Comparison of ENCODE assay signal across 31 mouse cellular contexts in genomic region chr4:72996102-72996501, GRCm38 (mm10).
DNase-seq lines count a peak whose midpoint lies in the region; ATAC-seq lines count a peak whose summit lies in the region.
"Had no signal": no experiment of that assay in that cellular context is flagged by ENCODE, and none has a peak within 500 bp of the region (broad histone marks: within the 10 kb centered on the region; RNA-seq: fewer than 3 reads in every experiment).

No protein-coding gene starts in this region.

- H3K4me2 ChIP-seq in forebrain, embryonic 16.5 days (ENCODE audit: low read length): no peak overlapping the region
- H3K4me2 ChIP-seq: embryonic facial prominence, embryonic 12.5 days; hindbrain, embryonic 14.5 days; liver, embryonic 11.5 days; midbrain, embryonic 11.5 days; neural tube, embryonic 15.5 days; stomach, embryonic 15.5 days had no signal

- ATAC-seq in frontal cortex, adult (ENCODE audit: low TSS enrichment): peak; percentile 74
- peak; percentile 69 for ATAC-seq in forebrain, embryonic 16.5 days
- ATAC-seq: inflammation-experienced regulatory T-cells, adult 6 months; liver, postnatal 0 days; Patski had no signal

- no peak overlapping the region for H3K27ac ChIP-seq in forebrain, embryonic 16.5 days (ENCODE audit: low read length)
- H3K27ac ChIP-seq: embryonic facial prominence, embryonic 12.5 days; heart, embryonic 10.5 days; hindbrain, embryonic 14.5 days; layer of hippocampus, adult 2 months; neural tube, embryonic 15.5 days; stomach, embryonic 15.5 days had no signal

- H3K4me1 ChIP-seq in forebrain, embryonic 16.5 days (replicated peaks; ENCODE audit: control insufficient read depth, insufficient read depth, low read length): no peaks in the 10 kb centered on the region
- H3K4me1 ChIP-seq: embryonic facial prominence, embryonic 12.5 days; heart, embryonic 10.5 days; neural tube, embryonic 15.5 days; stomach, embryonic 15.5 days had no signal

- H3K9me3 ChIP-seq in forebrain, embryonic 16.5 days (ENCODE audit: control insufficient read depth, low read length): no peaks in the 10 kb centered on the region
- H3K9me3 ChIP-seq: embryonic facial prominence, embryonic 12.5 days; heart, embryonic 10.5 days; neural tube, embryonic 15.5 days; stomach, embryonic 15.5 days had no signal

- no peaks in the 10 kb centered on the region for H3K36me3 ChIP-seq in forebrain, embryonic 16.5 days (ENCODE audit: control insufficient read depth, insufficient read depth)
- H3K36me3 ChIP-seq: embryonic facial prominence, embryonic 12.5 days; G1E; heart, embryonic 10.5 days; neural tube, embryonic 15.5 days; stomach, embryonic 15.5 days had no signal

- WGBS in forebrain, embryonic 16.5 days: 59% methylated on average over 2 of the region's 2 CpGs

- no peak overlapping the region for H3K9ac ChIP-seq in forebrain, embryonic 16.5 days (replicated peaks; ENCODE audit: low read depth, low read length)
- H3K9ac ChIP-seq: embryonic facial prominence, embryonic 12.5 days; hindbrain, embryonic 14.5 days; liver, postnatal 0 days; neural tube, embryonic 15.5 days; stomach, embryonic 15.5 days had no signal

- no peak for DNase-seq in frontal cortex, postnatal 25 days (ENCODE audit: low spot score in 2 of 2)
- peak; percentile 3 for DNase-seq in right cerebral cortex, adult 18-20 months
- DNase-seq in right cerebral cortex, postnatal 14 days: no peak
- DNase-seq in kidney, adult 9 months: no peak
- DNase-seq in urinary bladder, postnatal 25 days (ENCODE audit: low spot score): no peak
- DNase-seq: adrenal gland, postnatal 36 days; B cell, adult 2 months; cerebellum, adult 18-20 months; cerebellum, postnatal 14 days; gastrocnemius, postnatal 10 days; heart, postnatal 4 days; kidney, adult 8-10 months; kidney, postnatal 25 days; liver, postnatal 0 days; lung, postnatal 10 days; right cerebral cortex, postnatal 4 days had no signal

- H3K4me3 ChIP-seq in forebrain, embryonic 16.5 days (replicated peaks; ENCODE audit: low read length): no peak overlapping the region
- H3K4me3 ChIP-seq: embryonic facial prominence, embryonic 12.5 days; erythroblast, embryonic 14.5 days; heart, embryonic 10.5 days; layer of hippocampus, adult 2 months; neural tube, embryonic 15.5 days; stomach, embryonic 15.5 days had no signal

- no peaks in the 10 kb centered on the region for H3K27me3 ChIP-seq in forebrain, embryonic 16.5 days (replicated peaks; ENCODE audit: control insufficient read depth, insufficient read depth, low read length)
- H3K27me3 ChIP-seq: CH12.LX; embryonic facial prominence, embryonic 12.5 days; neural tube, embryonic 15.5 days; Patski; stomach, embryonic 15.5 days had no signal
